Mouse (Mus musculus) retina, adult 2 months (tissue): Measurements from ENCODE around the gene Gm17581.
"Not testable (repeated sequence)": the region's sequence is repeated elsewhere in the genome, so short reads cannot be mapped to it uniquely, and the experiment has no call there.

Experiments
- DNase-seq: peaks from one replicate; pipeline ENCODE4 v3.0.0-alpha.2; 2012; ENCODE audit warnings: low read depth, low spot score

The Gm17581 gene

DNA sequence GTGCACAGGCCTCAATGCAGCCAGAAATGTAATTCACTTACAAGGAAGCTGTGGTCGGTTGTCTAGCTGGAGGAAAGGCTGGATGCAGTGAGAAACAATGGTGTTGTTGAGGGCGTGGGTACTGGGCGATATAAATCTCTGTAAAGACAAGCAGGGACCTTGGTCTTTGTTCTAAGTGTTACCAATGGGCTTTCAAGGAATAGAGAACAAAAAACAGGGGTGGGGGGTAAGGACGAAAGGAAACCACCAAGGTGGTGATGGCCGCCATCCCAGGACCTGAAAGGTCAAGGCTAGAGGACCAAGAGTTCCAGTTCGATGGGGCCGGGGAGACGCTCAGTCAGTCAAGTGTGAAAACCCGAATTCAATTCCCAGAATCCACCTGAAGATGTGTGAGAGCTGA is 2.1 kb upstream of the Gm17581 start:
- no peak for DNase-seq

DNA sequence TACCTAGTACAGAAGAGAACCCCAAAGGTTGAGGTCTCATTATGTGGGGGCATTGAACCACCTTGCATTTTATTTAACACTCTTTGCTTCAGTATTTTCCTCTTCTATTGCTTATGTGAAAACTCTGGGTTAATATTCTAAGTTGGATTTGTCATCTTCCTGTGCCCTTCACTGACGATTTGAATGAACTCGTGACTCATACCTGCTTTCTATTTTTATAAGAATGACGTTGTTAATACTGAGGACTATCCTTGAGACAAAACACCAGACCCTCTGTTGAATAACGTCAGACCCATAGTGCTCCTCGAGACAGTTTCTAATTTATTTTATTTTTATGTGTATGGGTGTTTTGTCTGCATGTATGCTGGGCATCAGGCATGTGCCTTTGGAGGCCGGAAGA is 1.3 kb upstream of the Gm17581 start:
- no peak for DNase-seq

DNA sequence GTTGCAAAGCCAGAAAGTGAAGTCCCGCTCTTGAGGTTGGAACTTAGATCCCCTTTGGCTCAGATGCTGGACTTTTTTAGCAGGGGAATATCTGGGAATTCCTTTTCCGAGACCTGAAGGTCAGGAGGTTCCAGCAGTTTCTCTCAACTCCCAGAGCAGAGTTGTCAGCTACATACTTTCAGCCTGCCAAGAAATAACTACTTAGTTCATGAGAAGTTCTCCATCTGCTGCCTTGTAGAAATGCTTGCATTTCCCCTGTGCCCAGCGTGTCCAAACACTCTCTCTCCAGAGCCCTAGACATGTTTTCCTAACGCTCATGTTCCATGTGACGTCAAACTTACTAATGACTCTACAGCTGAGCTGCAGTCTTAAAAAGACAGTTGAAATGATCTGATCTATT is 586 bp downstream of the Gm17581 start:
- DNase-seq: no peak

DNA sequence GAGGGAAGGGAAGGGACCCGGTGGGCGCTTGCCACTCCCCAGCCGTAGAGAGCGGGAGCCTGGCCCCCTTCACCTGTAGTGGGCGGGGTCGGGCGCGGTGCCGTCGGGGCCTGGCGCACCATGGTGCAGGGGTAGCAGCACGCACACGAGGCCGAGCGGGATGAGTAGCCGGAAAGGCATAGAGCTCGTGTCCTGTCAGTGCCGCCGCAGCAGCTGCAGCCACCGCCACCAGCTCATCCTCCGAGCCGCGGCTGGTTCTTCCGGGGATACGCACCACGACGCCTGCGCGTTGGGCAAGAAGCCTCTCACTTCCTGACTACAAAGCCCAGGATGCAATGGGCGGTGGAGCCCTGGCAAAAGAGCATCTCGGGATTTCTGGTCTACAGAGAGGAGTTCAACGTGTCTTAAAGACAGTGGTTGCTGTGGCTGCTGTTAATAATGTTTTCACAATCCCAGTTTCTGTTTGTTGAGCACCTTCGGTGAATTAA is 6.5 kb downstream of the Gm17581 start, which contains the start of gene Edem2:
Gene Edem2, minus strand, starts transcription at position 318 of the 488 bp plus-strand sequence.
- DNase-seq: peak; percentile 87

DNA sequence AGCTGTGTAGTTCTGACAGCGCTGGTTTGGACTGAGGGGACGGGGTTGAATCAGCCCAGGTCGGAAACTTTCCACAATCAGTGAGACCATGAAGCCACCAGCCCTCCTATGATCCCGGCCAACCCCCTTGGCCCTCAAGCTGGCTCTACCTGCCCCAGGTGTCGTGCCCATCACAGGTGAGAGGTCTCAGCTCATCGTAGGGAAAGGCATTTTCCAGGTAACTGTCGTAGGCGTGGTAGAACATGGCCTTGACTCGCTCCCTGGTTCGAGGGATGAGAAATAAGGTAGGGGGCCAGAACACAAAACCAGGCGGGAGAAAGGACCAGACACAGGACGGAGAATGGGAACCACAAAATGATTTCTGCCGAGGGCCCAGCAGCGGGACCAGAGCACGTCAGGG is 6.9 kb downstream of the Gm17581 start:
- DNase-seq: no peak

DNA sequence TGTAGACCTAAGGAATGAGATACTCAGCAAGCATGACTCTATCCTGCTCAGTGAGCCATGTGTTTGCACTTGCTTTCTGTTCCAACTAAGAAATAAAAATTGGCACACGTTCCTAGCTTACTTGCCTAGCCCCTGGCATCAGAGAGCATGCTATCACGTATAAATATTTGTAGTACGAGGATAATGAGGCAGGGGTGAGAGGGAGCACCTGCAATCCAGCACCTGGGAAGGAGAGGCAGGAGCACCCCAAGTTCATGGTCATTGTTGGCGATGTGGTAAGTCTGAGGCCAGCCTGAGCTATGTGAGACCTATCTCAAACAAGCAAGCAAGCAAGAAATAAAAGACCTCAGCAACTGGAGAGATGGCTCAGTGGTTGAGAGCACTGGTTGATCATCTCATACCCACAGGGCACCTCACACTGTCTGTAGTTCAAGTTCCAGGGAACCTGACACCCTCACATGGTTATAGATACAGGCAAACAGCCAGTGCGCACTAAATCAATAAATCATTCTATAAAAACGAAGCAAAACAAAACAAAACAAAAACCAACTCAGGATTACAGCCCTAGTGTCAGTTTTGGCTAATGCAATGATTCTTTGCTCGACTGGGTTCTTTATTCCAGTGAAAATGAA is 7.8 kb downstream of the Gm17581 start:
- DNase-seq: no peak

DNA sequence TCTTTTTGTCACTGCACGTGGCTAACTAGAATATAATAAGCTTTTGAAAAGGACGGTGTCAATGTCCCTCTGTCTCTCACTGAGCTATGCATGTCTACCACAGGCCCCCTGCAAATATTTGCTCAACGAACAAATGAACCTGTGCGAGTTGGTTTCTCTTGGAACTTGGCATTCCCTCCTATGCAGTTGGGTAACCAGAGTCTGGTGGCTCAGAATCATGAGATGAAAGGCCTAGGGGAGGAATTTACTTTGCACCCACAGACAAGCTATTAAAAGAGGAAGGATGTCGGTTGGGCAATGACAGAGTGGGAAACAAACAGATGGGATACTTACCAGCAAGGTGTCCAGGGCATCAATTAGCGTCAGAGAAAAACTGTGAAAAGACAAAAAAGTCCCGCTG is 9.4 kb downstream of the Gm17581 start:
- no peak for DNase-seq

DNA sequence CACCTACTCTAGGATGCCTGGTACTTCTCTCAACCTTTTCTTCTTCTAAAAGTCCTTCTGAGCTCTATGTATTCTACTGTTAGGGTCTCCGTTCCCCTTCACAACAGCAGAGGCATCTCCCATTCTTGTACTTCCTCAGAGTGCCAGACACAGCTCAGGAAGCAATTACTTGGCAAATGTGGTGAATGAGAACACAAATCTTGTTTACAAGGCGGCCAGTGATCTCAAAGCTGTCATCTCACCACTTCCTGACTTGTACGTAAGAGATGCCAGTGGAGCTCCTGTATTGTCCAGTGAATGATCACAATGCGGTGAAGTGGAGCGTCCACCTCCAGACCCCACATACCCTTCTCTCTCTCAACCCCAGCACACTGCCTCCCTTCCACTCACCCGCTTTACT is 11.1 kb downstream of the Gm17581 start:
- no peak for DNase-seq

DNA sequence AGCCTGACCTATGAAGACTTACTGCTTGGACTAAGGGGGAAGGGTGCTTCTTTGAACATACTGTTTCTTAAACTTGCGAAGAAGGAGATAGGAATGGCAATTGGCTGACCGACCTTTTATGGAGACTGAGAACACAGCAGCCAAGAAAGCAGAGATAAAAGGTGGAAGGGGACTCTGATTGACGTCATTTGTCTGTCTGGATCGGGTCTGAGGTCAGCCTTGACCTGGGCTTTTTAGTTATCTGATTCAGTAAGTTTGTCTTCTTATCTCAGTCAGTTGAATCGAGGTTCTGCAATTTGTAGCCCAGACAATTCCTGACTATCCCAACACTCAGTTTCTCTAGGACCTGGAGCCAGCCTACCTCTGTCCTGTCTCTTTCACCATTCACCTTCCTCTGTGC is 11.6 kb downstream of the Gm17581 start:
- DNase-seq: no peak

DNA sequence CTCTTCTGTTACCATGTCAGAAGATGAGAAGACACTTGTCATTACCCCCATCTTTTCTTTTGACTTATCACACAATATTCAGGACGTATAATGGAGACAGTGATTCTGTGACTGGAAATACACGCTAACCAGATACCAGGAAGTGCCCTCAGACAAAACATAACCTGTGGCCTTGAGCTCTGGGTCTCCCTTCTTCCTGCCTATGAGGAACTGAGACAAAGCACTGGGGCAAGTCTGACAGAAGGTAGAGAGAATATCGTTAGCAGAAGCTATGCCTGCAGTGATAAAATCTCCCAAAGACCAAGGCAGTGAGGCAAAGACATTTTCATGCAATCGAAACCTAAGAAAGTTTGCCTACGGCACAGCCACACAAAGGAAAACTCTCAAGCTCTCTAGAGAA is 15.1 kb downstream of the Gm17581 start:
- no peak for DNase-seq

DNA sequence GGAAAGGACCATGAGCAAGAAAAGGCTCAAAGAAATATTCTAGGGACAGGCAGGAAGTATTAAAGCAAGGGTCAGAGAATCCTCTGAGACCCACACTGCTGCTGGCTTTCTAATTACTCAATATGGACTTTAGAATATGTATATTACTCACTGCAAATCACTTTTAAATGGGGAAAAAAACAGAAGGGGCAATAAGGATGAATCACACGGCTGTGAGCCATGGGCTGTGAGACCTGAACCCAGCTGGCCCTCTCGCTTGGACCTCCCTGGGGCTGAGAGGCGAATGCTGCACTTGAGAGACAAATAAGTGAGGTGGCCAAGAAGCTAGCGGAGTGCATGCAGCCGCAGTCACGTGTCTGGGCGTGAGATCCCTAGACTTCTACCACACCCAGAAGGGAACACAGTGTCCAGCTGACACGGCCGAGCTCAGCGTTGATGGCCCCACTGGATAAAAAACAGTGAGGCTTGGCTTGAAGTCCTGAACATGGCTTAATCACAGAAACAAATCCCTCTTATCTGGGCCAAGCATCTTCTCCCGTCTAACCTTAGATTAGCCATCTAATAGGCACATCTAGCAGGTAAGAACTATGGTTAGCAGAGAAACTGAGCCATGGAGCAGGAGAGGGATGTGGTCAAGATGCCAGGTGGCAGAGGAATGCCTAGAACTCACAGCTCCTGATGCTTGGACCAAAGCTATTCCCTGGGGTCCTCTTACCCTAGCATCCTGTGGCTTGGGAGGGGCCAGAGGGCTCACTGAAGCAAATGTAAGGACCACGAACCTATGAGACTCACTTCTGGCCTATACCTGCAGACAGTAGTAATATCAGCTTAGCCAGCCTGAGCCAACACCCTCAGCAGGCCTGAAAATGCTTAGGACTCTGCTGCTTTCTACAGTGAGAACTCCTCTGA is 18.3 kb downstream of the Gm17581 start:
- DNase-seq: no peak

DNA sequence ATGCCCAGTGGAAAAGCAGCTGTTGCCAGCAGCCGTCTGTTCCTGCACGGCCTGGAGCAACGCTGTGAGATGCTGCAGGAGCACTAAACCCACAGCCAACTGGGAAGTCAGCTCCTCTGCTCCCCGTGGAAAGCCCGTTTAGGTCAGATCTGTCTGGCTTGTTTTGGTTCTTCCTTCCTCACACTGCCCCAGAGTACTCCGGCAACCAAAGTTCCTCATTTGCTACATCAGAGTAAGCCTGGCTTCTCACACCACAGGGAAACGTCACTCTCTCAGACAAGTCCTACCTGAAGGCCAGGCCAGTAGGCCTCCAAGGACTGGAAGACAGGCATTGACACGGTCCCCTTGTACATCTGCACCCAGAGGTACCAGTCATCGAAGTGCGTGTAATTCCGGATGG is 25.1 kb downstream of the Gm17581 start:
- DNase-seq: no peak

DNA sequence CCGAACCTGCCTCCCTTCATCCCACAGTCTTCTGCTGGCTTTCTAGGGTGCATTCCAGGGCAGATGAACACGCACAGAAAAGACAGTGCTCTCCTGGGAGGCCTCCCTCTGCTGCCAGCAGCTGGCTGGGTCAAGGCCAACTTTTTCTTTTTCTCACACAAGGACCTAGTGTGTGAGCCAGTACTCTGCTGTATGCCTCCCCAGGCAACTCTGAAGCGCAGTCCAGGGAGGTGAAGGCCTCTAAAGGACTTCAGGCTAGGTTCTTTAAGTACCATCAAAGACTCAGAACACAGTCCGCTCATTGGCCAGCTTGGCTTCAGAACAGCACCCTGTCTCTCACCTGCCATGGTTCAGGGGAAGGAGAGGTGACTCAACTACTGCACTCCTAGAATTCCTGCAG is 28.4 kb downstream of the Gm17581 start:
- DNase-seq: no peak

DNA sequence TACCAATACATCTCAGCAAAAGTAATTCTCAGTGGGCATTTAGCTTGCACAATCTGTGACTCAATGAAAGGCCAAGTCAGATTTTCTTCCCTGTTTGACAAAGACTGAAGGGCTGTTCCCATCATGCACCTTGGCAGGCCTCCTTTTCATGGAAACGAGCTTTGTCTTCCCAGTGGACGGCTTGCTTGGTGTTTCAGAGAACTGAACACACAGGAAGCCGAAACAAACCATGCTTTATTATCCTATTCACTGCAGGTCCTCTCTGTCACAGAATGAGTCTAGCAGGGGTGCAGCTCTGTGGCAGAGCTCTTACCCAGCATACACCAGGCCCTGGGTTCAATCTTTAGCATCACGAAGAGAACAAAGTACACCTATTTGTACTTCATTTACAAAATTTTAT is 32.0 kb downstream of the Gm17581 start:
- no peak for DNase-seq

DNA sequence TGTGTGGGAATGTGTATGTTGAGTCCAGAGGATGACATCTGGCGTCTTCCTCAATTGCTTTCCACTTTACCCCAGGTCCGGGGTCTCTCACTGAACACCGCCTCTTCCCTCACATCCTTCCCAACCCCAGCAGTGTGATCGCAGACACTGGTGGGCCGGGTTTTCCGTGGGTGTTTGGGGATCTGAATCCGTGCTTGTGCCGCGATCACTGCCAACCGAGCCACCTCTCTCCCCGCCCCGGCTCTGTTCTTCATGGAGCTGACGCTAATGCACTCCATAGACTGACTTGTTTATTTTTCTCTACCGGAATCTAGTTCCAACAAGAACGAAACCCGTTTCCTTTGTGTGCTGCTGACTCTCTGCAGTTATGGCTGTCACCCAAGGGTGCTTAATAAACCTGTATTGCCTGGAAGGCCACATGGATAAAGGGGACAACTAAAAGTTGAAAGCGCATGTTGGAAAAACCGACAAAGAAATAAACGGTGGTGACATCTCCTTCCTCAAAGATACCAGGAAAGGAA is 34.2 kb downstream of the Gm17581 start:
- no peak for DNase-seq

DNA sequence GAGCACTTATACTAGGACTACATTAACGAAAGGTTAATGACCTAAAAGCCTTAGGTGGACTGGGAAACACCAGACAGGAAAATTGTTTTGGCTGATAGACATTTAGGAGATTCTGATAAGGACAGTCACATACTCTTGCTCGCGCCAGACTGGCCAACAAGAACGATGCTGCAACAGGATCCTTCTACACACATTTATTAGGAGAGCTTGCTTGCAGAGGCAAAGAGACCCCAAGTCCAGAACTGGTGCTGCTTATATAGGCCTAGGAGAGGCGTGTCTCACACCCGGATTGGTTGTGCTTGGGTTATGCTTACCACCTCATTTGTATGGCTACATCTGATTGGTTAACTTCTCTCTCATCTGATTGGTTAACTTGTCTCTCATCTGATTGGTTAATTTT is 37.2 kb downstream of the Gm17581 start:
- DNase-seq: not testable (repeated sequence)

DNA sequence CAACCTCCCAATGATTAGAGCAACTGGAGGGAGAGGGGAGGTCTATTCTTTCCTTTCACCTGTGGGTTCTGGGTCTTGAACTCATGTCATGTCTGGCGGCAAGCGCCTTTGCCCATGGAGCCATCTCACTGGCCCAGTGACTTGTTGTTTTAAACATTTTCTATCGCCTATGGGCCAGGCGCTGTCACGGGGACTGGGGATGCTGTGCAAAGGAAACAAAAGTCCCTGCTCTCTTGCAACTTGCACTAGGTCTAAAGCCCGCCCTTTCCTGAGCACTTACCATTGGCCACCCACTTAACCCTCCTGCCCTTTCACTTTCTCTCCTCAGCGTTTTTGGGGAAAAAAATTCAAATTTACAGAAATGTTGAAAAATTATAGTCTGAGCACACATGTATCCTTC is 38.8 kb downstream of the Gm17581 start:
- no peak for DNase-seq

DNA sequence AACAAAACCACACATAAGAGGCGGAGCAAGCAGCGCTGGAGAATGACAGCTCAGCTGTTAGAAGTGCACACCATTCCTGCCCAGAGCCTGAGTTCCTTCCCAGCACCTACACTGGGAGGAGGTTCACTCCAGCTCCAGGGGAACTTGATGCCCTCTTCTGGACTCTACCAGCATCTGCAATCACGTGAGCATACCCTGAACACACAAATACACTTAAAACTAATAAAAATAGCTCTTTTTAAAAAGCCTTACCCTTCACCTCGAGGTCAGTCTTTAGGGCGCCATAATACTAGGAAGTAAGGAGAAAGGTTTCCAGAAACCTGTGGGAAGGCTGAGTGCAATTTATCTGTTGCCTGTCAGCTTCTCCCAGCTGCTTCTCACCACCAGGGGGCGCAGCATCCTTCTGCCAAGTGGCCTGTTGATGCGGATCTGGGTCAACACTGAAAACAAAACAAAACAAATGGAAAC is 39.5 kb downstream of the Gm17581 start:
- peak; percentile 60 for DNase-seq

DNA sequence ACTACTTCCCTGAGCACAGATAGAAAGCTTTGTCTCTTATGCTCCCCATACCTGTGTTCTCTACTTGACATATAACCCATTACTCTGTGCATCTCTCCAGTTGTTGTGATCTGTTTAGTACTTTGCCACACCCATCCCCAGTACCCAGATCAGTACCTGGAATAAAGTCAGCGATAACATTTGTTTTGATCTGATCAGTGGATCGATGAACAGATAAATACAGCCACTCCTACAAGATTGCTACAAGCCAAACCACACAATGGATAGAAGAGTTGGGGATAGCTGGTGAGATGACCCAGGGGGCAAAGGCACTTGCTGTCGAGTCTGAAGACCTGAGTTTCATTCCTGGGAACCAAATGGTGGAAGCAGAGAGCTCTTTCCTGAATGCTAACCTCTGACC is 40.4 kb downstream of the Gm17581 start:
- DNase-seq: no peak

DNA sequence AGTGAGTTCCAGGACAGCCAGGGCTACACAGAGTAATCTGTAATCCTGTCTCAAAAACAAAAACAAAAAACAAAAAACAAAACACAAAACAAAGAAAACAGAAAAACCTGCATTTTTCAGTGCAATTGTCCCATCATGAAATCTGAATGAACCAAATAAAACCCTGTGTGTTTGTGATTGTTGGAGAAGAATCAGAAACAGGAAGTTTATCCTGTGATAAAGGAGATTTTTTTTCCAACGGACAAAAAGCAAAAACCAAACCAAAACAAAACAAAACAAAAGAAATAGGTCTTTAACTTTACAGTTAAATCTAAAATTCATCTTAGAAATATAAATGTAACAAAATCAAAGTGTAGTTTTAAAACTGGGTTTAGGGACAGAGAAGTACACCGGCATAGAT is 41.1 kb downstream of the Gm17581 start:
- no peak for DNase-seq

DNA sequence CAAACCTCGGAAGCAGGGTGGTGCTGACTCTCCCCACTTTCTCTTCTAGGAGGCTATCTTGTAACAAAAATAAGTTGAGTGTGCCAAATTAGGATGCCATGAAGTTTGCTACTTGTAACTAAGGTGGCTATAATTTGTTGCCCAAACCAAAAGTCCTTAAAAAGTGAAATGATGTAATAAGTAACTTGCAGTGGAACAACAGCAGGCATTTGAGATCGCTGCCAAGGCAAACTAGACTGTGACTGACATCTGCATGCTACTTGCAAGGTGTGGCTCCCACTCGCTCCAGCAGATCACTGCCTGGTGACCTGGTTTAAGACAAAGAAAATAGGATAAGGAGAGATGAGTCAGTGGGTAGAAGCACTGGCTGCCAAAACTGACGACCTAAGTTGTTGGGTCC is 42.5 kb downstream of the Gm17581 start:
- no peak for DNase-seq

DNA sequence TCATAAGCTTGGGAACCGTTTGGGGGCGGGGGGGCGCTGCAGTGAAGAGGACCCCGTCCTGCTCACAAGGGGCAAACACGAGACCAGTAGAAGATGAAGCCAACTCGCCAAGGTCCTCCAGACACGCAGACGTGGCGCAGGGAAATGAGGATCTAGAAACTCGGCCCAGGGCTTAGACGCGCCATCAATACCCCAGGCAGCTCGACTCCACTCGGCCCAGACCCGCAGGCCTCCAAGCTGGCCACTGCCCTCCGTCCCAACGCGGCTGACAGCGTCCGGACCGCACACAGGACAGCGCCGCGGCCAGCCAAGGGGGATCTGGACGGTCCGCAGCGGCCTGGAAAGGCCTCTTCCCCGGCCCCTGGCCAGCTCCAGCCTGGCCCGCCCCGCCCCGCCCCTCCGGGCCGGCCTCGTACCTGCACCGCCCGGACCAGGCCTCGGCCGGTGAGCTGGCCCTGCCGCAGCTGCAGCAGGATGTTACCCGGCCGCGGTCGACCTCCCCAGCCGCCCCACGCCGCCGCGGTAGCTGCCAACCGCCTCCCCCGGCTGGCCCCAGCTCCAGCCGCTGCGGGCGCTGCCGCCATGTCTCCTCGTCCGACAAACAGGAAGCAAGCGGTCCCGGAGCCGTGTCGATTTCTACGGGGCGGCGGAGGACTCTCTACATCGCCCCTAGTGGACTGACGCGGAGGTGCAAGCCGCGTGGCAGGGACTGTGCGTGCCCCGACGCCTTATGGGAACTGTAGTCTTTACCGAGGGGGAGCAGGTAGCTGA is 43.8 kb downstream of the Gm17581 start, which contains the start of gene Trpc4ap:
Gene Trpc4ap, minus strand, starts transcription at position 662 of the 771 bp plus-strand sequence.
- peak; percentile 88 for DNase-seq
